ENCODE assay signal across 9 mouse cellular contexts in the genomic region with DNA sequence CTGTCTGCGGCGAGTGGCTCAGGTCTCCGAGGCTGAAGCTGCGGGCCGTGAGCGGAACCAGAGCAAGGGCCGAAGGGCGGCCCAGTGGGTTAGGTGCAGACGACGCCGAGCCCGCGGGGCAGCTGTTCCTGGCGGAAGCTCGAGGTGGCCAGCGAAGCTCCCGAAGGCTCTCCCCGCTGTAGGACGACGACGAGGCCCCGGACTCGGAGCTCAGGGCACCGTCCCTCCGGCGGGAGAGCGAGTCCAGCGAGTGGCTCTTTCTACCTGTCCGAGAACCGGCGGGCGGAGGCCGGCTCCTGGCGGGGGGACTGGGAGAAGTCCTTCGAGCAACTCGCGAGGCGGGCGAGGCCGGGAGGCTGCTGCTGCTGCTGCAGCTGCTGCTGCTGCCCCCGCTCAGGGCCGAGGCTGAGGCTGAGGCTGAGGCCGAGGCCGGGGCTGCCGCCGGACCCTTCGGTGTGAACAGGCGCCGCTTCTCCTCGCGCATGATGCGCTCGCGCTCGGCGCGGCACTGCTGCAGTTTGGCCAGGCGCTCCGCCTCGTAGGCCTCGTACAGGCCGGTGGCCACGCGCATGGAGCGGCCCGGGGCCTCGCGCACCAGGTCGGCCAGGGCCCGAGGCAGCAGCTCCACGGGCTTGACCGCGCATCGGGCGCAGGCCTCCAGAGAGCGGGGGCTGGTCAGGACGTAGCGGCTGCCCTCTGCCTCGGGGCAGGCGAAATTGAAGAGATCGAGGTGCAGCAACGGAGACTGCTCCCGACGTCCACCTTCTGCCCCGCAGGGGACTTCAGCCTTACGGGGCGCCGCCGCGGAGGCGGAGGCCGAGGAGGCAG. TPM values are rescaled to one million over a fixed set of nuclear protein-coding genes. Genes with fewer than 3 reads are reported as not detected.
DNase-seq lines count a peak whose midpoint lies in the region; ATAC-seq lines count a peak whose summit lies in the region.
"Had no signal": no experiment of that assay in that cellular context is flagged by ENCODE, and none has a peak within 500 bp of the region (broad histone marks: within the 10 kb centered on the region; RNA-seq: fewer than 3 reads in every experiment).

No protein-coding gene starts in this region.

- peak; percentile 13; the same call in 1 of the 2 replicates for ATAC-seq in heart, embryonic 14.5 days (ENCODE audit: insufficient number of reproducible peaks, insufficient read depth, low FRiP score, low read depth)
- ATAC-seq in limb, embryonic 15.5 days (ENCODE audit: insufficient number of reproducible peaks, low FRiP score, low TSS enrichment, low read depth) = no peak
- no peak for ATAC-seq in neural tube, embryonic 15.5 days (ENCODE audit: low FRiP score)
- ATAC-seq in activated CD4-positive, CD25-positive, alpha-beta regulatory T cell, adult 4 months = no peak

- H3K27me3 ChIP-seq in heart, embryonic 14.5 days (ENCODE audit: control insufficient read depth, insufficient read depth, low read length) = peaks cover 86% of the 10 kb centered on the region
- H3K27me3 ChIP-seq in limb, embryonic 15.5 days = peaks cover 76% of the 10 kb centered on the region
- no peaks in the 10 kb centered on the region for H3K27me3 ChIP-seq in neural tube, embryonic 15.5 days (replicated peaks)

- H3K4me1 ChIP-seq in heart, embryonic 14.5 days (ENCODE audit: control insufficient read depth in 2 of 2, insufficient read depth in 2 of 2, low read length in 2 of 2) = peaks cover 11 to 26% of the 10 kb centered on the region in 2 experiments; a peak in 3 of 4 replicates
- peaks cover 36% of the 10 kb centered on the region for H3K4me1 ChIP-seq in limb, embryonic 15.5 days
- peaks cover 39% of the 10 kb centered on the region for H3K4me1 ChIP-seq in neural tube, embryonic 15.5 days

- H3K9me3 ChIP-seq in heart, embryonic 14.5 days (ENCODE audit: control insufficient read depth, low read length) = no peaks in the 10 kb centered on the region
- no peaks in the 10 kb centered on the region for H3K9me3 ChIP-seq in limb, embryonic 15.5 days
- H3K9me3 ChIP-seq in neural tube, embryonic 15.5 days (replicated peaks) = no peaks in the 10 kb centered on the region

- DNase-seq in adrenal gland, postnatal 25 days = peak; percentile 13
- DNase-seq in adrenal gland, adult 8-10 months = no peak
- peak; percentile 42 for DNase-seq in thymus, postnatal 14 days
- DNase-seq in thymus, postnatal 0 days (ENCODE audit: low spot score) = no peak

- peak overlapping the region; percentile 99 for H3K4me2 ChIP-seq in heart, embryonic 14.5 days (ENCODE audit: low read length)
- peak overlapping the region; percentile 98 for H3K4me2 ChIP-seq in limb, embryonic 15.5 days
- peak overlapping the region; percentile 83 for H3K4me2 ChIP-seq in neural tube, embryonic 15.5 days

- H3K9ac ChIP-seq in heart, embryonic 14.5 days (ENCODE audit: low read length) = peak overlapping the region; percentile 55; the same call in 1 of the 2 replicates
- H3K9ac ChIP-seq in limb, embryonic 15.5 days = peak overlapping the region; percentile 24; the same call in 1 of the 2 replicates
- H3K9ac ChIP-seq in neural tube, embryonic 15.5 days (replicated peaks) = peak overlapping the region; percentile 89

- WGBS in heart, embryonic 14.5 days = 2% methylated on average over 92 of the region's 92 CpGs
- WGBS in limb, embryonic 15.5 days = 3% methylated on average over 91 of the region's 92 CpGs
- 8% methylated on average over 85 of the region's 92 CpGs for WGBS in neural tube, embryonic 15.5 days

- H3K36me3 ChIP-seq in heart, embryonic 14.5 days (ENCODE audit: control insufficient read depth, insufficient read depth, low read length) = no peaks in the 10 kb centered on the region
- no peaks in the 10 kb centered on the region for H3K36me3 ChIP-seq in limb, embryonic 15.5 days
- peaks cover 33% of the 10 kb centered on the region for H3K36me3 ChIP-seq in neural tube, embryonic 15.5 days

- no peak overlapping the region for H3K27ac ChIP-seq in heart, embryonic 14.5 days (replicated peaks in 1 of 2; ENCODE audit: control insufficient read depth in 1 of 2, insufficient read depth in 1 of 2, low read depth in 2 of 2, low read length in 2 of 2)
- H3K27ac ChIP-seq in limb, embryonic 15.5 days = no peak overlapping the region
- peak overlapping the region; percentile 96 for H3K27ac ChIP-seq in neural tube, embryonic 15.5 days (replicated peaks)

- peak overlapping the region; percentile 54 to 59 for H3K4me3 ChIP-seq in heart, embryonic 14.5 days (ENCODE audit: control insufficient read depth in 1 of 2, insufficient read depth in 1 of 2, low read depth in 1 of 2, low read length in 2 of 2)
- peak overlapping the region; percentile 57 for H3K4me3 ChIP-seq in limb, embryonic 15.5 days
- H3K4me3 ChIP-seq in neural tube, embryonic 15.5 days (replicated peaks) = peak overlapping the region; percentile 66

RNA-seq across cellular contexts. Expression of gene Ccdc177, which starts 1.7 kb away (rescaled TPM):
- 0.09 TPM in 1 of 2 replicates, not detected in the other for total RNA-seq in adrenal gland, postnatal 25 days (2021)
- under 1 TPM in 1 of 4 experiments, not detected in 3; 0.09 TPM for total RNA-seq in adrenal gland, adult 8-10 months (2022)
- polyA plus RNA-seq in thymus, postnatal 0 days (2015; fragmentation: Nextera tagmentation; extraction: Ambion mirVana) = 0.03 TPM in 1 of 2 replicates, not detected in the other
- polyA plus RNA-seq in heart, embryonic 14.5 days (2014; fragmentation: Nextera tagmentation; extraction: Ambion mirVana) = not detected in 2 replicates
- polyA plus RNA-seq in limb, embryonic 15.5 days (2015; fragmentation: Nextera tagmentation; extraction: Ambion mirVana) = 0.02 and 0.04 TPM in 2 replicates
- 1.5 and 2.1 TPM in 2 replicates for polyA plus RNA-seq in neural tube, embryonic 15.5 days (2015; fragmentation: Nextera tagmentation; extraction: Ambion mirVana)
- not detected for polyA plus RNA-seq in activated CD4-positive, CD25-positive, alpha-beta regulatory T cell, adult 4 months (2017; shearing (Covaris generic))
- total RNA-seq: gastrocnemius, postnatal 36 days had no signal

RNA-seq across cellular contexts. Expression of gene Susd6, which starts 31.5 kb away (rescaled TPM):
- total RNA-seq in adrenal gland, postnatal 25 days (2021) = 50.2 and 54.2 TPM in 2 replicates
- 10 to 100 TPM; 58.0 to 74.0 (median 70.3) TPM for total RNA-seq in adrenal gland, adult 8-10 months (2022)
- polyA plus RNA-seq in thymus, postnatal 0 days (2015; fragmentation: Nextera tagmentation; extraction: Ambion mirVana) = 21.0 and 21.1 TPM in 2 replicates
- polyA plus RNA-seq in heart, embryonic 14.5 days (2014; fragmentation: Nextera tagmentation; extraction: Ambion mirVana) = 22.3 and 22.5 TPM in 2 replicates
- polyA plus RNA-seq in limb, embryonic 15.5 days (2015; fragmentation: Nextera tagmentation; extraction: Ambion mirVana) = 18.4 and 19.7 TPM in 2 replicates
- polyA plus RNA-seq in neural tube, embryonic 15.5 days (2015; fragmentation: Nextera tagmentation; extraction: Ambion mirVana) = 9.1 and 11.9 TPM in 2 replicates
- polyA plus RNA-seq in activated CD4-positive, CD25-positive, alpha-beta regulatory T cell, adult 4 months (2017; shearing (Covaris generic)) = 10 to 100 TPM; 21.8 to 29.4 TPM

Comparison
In these comparisons a context has a peak if more than half of its experiments do, and no peak if none do; other contexts are left out.
1. DNase-seq: peak in adrenal gland, postnatal 25 days (single experiment) and thymus, postnatal 14 days (single experiment); none in adrenal gland, adult 8-10 months (single experiment) and thymus, postnatal 0 days (single experiment).
2. H3K9ac ChIP-seq: peak in every context shown above with its lines; median percentile 89 in neural tube, embryonic 15.5 days; 55 in heart, embryonic 14.5 days; 24 in limb, embryonic 15.5 days.
3. Peak in every context shown above with its lines, with median percentiles within 50 percentile points of each other: H3K4me2 ChIP-seq and H3K4me3 ChIP-seq.